Comparison of ENCODE assay signal across 8 mouse cellular contexts in the genomic region with DNA sequence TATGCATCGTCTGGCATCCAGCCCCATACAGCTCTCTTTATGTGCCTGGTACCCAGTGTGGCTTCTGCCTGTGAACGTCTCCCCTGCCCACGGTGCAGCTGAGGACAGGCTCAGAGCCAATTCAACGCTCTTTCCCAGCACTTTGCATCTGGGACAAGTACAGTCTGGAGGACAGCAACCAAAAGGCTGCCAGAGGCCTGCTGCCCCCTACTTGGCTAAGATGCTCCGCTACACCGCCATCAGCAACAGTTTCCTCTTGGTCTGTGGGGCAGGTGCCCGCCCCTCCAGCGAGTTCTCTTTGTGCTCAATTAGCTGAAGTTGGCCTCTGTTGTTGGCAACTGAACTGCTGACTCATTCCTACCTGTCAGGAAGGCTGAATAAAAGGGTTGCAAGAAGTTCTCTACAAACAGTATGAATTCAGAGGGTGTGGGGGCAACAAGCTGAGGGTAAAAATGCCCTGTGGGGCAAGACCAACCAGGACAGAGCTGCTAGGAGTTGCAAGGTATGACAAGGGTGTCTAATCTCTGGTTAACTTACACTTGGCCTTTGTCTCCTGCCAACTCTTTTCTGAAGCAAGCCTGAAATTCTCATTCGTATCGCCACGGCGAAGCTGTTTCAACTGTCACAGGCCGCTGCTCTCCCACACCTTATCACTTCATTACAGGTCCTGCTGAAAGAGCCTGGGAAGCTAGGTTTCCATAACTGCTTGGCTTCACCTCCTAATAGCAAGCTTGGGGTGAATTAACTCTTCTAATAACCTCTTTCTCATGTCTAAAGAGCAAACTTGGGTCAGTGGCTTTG. TPM values are rescaled to one million over a fixed set of nuclear protein-coding genes. Genes with fewer than 3 reads are reported as not detected.
A peak's percentile ranks its signal among the peaks of the same experiment; 100 is the strongest.
DNase-seq lines count a peak whose midpoint lies in the region; ATAC-seq and TF ChIP-seq lines count a peak whose summit lies in the region.

No protein-coding gene starts in this region.

- peak; percentile 22 for DNase-seq in adrenal gland, postnatal 10 days
- DNase-seq in adrenal gland, postnatal 14 days, result no peak
- DNase-seq in spleen, adult 12 weeks (ENCODE audit: low spot score), result peak; percentile 22
- DNase-seq in spleen, adult 18-20 months, result no peak
- no peak for DNase-seq in kidney, postnatal 0 days (ENCODE audit: low spot score)
- DNase-seq in adrenal gland, adult 8-10 months, result no peak

- no peaks in the 10 kb centered on the region; the same call in 1 of the 2 replicates for H3K4me1 ChIP-seq in kidney, postnatal 0 days (replicated peaks; ENCODE audit: insufficient read depth, low read length)

- no peaks in the 10 kb centered on the region for H3K9me3 ChIP-seq in kidney, postnatal 0 days (replicated peaks; ENCODE audit: low read length)

- no peaks in the 10 kb centered on the region for H3K27me3 ChIP-seq in kidney, postnatal 0 days (ENCODE audit: insufficient read depth, low read length)

- 0 out of 2 replicates have a peak, but pooled peaks have one; percentile 7 for TF ChIP-seq CTCF in kidney, postnatal 0 days (IDR thresholded peaks at IDR 0.05; ENCODE audit: low read depth)

- H3K4me2 ChIP-seq in kidney, postnatal 0 days (ENCODE audit: low read length), result no peak overlapping the region

- no peak overlapping the region for H3K4me3 ChIP-seq in kidney, postnatal 0 days (replicated peaks; ENCODE audit: low read depth, low read length)

- H3K36me3 ChIP-seq in kidney, postnatal 0 days (ENCODE audit: insufficient read depth, low read length), result no peaks in the 10 kb centered on the region; the same call in 1 of the 2 replicates

- H3K9ac ChIP-seq in kidney, postnatal 0 days (ENCODE audit: low read depth, low read length), result no peak overlapping the region

- WGBS in kidney, postnatal 0 days, result 59% methylated on average over 13 of the region's 13 CpGs

- 0 out of 2 replicates have a peak overlapping the region, but pooled peaks have one; percentile 19 for H3K27ac ChIP-seq in kidney, postnatal 0 days

- ATAC-seq in kidney, postnatal 0 days (replicated peaks; ENCODE audit: low FRiP score, low read depth), result peak; percentile 29; the same call in 1 of the 2 replicates
- ATAC-seq in megakaryocyte, adult 5-6 weeks (ENCODE audit: poor library complexity, severe bottlenecking), result 0 out of 2 replicates have a peak, but pooled peaks have one; percentile 20
- no peak for ATAC-seq in monocyte, adult 5-6 weeks (replicated peaks; ENCODE audit: insufficient number of reproducible peaks, low FRiP score, low TSS enrichment, poor library complexity, severe bottlenecking)

RNA-seq across cellular contexts. Expression of gene Bcl2l11, which starts 41.0 kb away (rescaled TPM):
- 10 to 100 TPM; 24.4 to 34.9 TPM for total RNA-seq in adrenal gland, postnatal 10 days (2021)
- total RNA-seq in adrenal gland, postnatal 14 days (2021), result 27.0 and 34.8 TPM in 2 replicates
- 15.7 and 16.5 TPM in 2 replicates for polyA plus RNA-seq in kidney, postnatal 0 days (2015; fragmentation: Nextera tagmentation; extraction: Ambion mirVana)
- 16.8 and 21.2 TPM in 2 replicates for total RNA-seq in megakaryocyte, adult 5-6 weeks (2015)
- 15.1 and 20.4 TPM in 2 replicates for total RNA-seq in megakaryocyte, adult 5-6 weeks (2017)
- total RNA-seq in monocyte, adult 5-6 weeks (2017), result 90.2 to 120 TPM (median 105 TPM) in 3 replicates
- 10 to 100 TPM; 10.2 to 43.3 (median 41.6) TPM for total RNA-seq in adrenal gland, adult 8-10 months (2022)

Comparison
In these comparisons a context has a peak if more than half of its experiments do, and no peak if none do; other contexts are left out.
1. DNase-seq: peak in adrenal gland, postnatal 10 days (single experiment) and spleen, adult 12 weeks (single experiment); none in adrenal gland, postnatal 14 days (single experiment), spleen, adult 18-20 months (0 of 2), kidney, postnatal 0 days (single experiment) and adrenal gland, adult 8-10 months (single experiment).